Mouse (Mus musculus) liver, embryonic 14.5 days (tissue): ENCODE data around the gene 4930562C15Rik. TPM values are rescaled to one million over a fixed set of nuclear protein-coding genes. Genes with fewer than 3 reads are reported as not detected.
A peak's percentile ranks its signal among the peaks of the same experiment; 100 is the strongest.

Source experiments
- ATAC-seq: fragments of 200-750 bp; cut with Nextera tagmentation; 2 replicates; pipeline ENCODE4 v1.8.0; 2017; ENCODE audit warnings: moderate number of reproducible peaks, mild to moderate bottlenecking, moderate library complexity; ENCODE audit not compliant: insufficient read depth
- DNase-seq, 3 experiments: peaks; one replicate each; pipeline ENCODE4 v3.0.0-alpha.2; 2012 to 2013; ENCODE audit warnings: low read depth in 3 of 3, low spot score in 3 of 3
- H3K27ac ChIP-seq: fragments of 300-500 bp; sonication (generic); 2 replicates; pipeline ENCODE4 v1.5.1; 2014; ENCODE audit warnings: moderate library complexity, mild to moderate bottlenecking, control low read depth, inconsistent platforms
- H3K27me3 ChIP-seq: fragments of 300-500 bp; sonication (generic); 2 replicates; pipeline ENCODE4 v1.6.1; 2014; ENCODE audit warnings: mild to moderate bottlenecking, low read length, moderate library complexity; ENCODE audit not compliant: control insufficient read depth, insufficient read depth
- H3K36me3 ChIP-seq: fragments of 300-500 bp; sonication (generic); replicated peaks from 2 replicates; pipeline ENCODE4 v1.6.1; 2014; ENCODE audit warnings: low read depth; ENCODE audit not compliant: control insufficient read depth, insufficient read depth
- H3K4me1 ChIP-seq, 2 experiments: fragments of 200-500 bp in 1 of 2; fragments of 300-500 bp in 1 of 2; sonication (generic) in 1 of 2; replicated peaks; 2 replicates each; pipeline ENCODE4 v1.6.1; 2012 to 2014; ENCODE audit warnings: antibody characterized with exemption in 1 of 2, inconsistent platforms in 1 of 2, low read length in 1 of 2; ENCODE audit not compliant: control insufficient read depth in 2 of 2, insufficient read depth in 2 of 2
- H3K4me2 ChIP-seq: fragments of 300-500 bp; sonication (generic); 2 replicates; pipeline ENCODE4 v1.6.1; 2014; ENCODE audit warnings: low read depth, mild to moderate bottlenecking, control low read depth, moderate library complexity
- H3K4me3 ChIP-seq, 2 experiments: fragments of 200-500 bp in 1 of 2; fragments of 300-500 bp in 1 of 2; sonication (generic) in 1 of 2; 2 replicates each; pipeline ENCODE4 v1.5.1; 2012 to 2014; ENCODE audit warnings: low read depth in 2 of 2, low read length in 2 of 2, mild to moderate bottlenecking in 2 of 2, control low read depth in 1 of 2, inconsistent platforms in 1 of 2, moderate library complexity in 1 of 2; ENCODE audit not compliant: insufficient read depth in 1 of 2
- H3K9ac ChIP-seq: fragments of 300-500 bp; sonication (generic); replicated peaks from 2 replicates; pipeline ENCODE4 v1.6.1; 2014; ENCODE audit warnings: mild to moderate bottlenecking, control low read depth, moderate library complexity
- H3K9me3 ChIP-seq: fragments of 300-500 bp; sonication (generic); 2 replicates; pipeline ENCODE4 v1.6.1; 2016; ENCODE audit warnings: low read length, mixed read lengths; ENCODE audit not compliant: control insufficient read depth
- CTCF ChIP-seq: IDR thresholded peaks from 2 replicates; pipeline ENCODE4 v1.5.1; 2016; ENCODE audit warnings: antibody characterized with exemption, low read depth, control low read depth
- EP300 ChIP-seq: IDR thresholded peaks from 2 replicates; pipeline ENCODE4 v1.6.1; 2016; ENCODE audit warnings: antibody characterized with exemption, low read depth
- WGBS: fragments of 180-500 bp; shearing (Covaris S2); extraction: QIAGEN DNeasy Blood & Tissue Kit; methylation state at CpG from one replicate; pipeline ENCODE4 v1.1.7; 2014; ENCODE audit not compliant: insufficient replicate concordance; 5-methylcytosine and 5-hydroxymethylcytosine counted together
- polyA plus RNA-seq, 2 experiments: library from polyadenylated mRNA; depleted of rRNA in 1 of 2; stranded (reverse) in 1 of 2; unstranded in 1 of 2; fragments of >200 nt; fragmentation: Nextera tagmentation in 1 of 2; extraction: Ambion mirVana in 1 of 2; gene quantifications; 2 replicates each; pipeline versions ENCODE4 v1.2.1 to v1.2.3; 2012 to 2014

The 4930562C15Rik gene
- polyA plus RNA-seq, 2 experiments, result not detected

GRCm38 (mm10) chr16:4881400-4882351, 46.5 kb downstream of the 4930562C15Rik start:
- no peaks in the 10 kb centered on the region for H3K27me3 ChIP-seq
- H3K4me1 ChIP-seq, result peaks cover 28 to 40% of the 10 kb centered on the region in 2 experiments
- peak overlapping the region in 1 of 2 experiments; percentile 91; a peak in 3 of 4 replicates for H3K4me3 ChIP-seq
- ATAC-seq, result no peak
- H3K4me2 ChIP-seq, result peak overlapping the region; percentile 99
- H3K27ac ChIP-seq, result peak overlapping the region; percentile 83
- H3K9me3 ChIP-seq, result no peaks in the 10 kb centered on the region
- H3K36me3 ChIP-seq, result no peaks in the 10 kb centered on the region
- 53% methylated on average over 10 of the region's 10 CpGs for WGBS
- peak overlapping the region; percentile 23; the same call in 1 of the 2 replicates for H3K9ac ChIP-seq
- DNase-seq, result no peak
- TF ChIP-seq CTCF (no peak), EP300 (no peak)

- Histone ChIP-seq H3K36me3 (no peaks in the 10 kb centered on the region), H3K27me3 (no peaks in the 10 kb centered on the region), H3K4me1 (peaks cover 19 to 34% of the 10 kb centered on the region in 2 experiments), H3K9me3 (no peaks in the 10 kb centered on the region), H3K9ac (no peak overlapping the region), H3K27ac (no peak overlapping the region), H3K4me3 (no peak overlapping the region), H3K4me2 (peak overlapping the region; percentile 94; the same call in 1 of the 2 replicates)
- ATAC-seq (no peak), DNase-seq (no peak)
- TF ChIP-seq CTCF (no peak), EP300 (no peak)
- WGBS, result 75% methylated on average over 10 of the region's 10 CpGs
These were observed 49.7 kb downstream of the 4930562C15Rik start for GRCm38 (mm10) chr16:4884930-4885329.

GRCm38 (mm10) chr16:4885760-4886689, 50.8 kb downstream of the 4930562C15Rik start, which contains the start of gene Mgrn1:
Mgrn1 (plus strand) TSS chr16:4886249.
- peaks cover 15 to 35% of the 10 kb centered on the region in 2 experiments for H3K4me1 ChIP-seq
- peak within 1 kb of the TSS; percentile 76 for H3K9ac ChIP-seq
- peak within 1 kb of the TSS; percentile 54 for H3K27ac ChIP-seq
- no peaks in the 10 kb centered on the region for H3K27me3 ChIP-seq
- DNase-seq (peak; percentile 78 to 80 (median 79)), ATAC-seq (peak; percentile 88)
- H3K36me3 ChIP-seq, result no peaks in the 10 kb centered on the region
- TF ChIP-seq EP300 (0 out of 2 replicates have a peak, but pooled peaks have one; percentile 43), CTCF (no peak)
- no peaks in the 10 kb centered on the region for H3K9me3 ChIP-seq
- peak within 1 kb of the TSS; percentile 70 to 79 for H3K4me3 ChIP-seq
- H3K4me2 ChIP-seq, result peak within 1 kb of the TSS; percentile 94
- WGBS, result under 1% methylated on average over 66 of the region's 74 CpGs

GRCm38 (mm10) chr16:4886690-4887020, 51.4 kb downstream of the 4930562C15Rik start:
- WGBS, result 3% methylated on average over 8 of the region's 8 CpGs
- TF ChIP-seq EP300 (no peak), CTCF (no peak)
- Histone ChIP-seq H3K9me3 (no peaks in the 10 kb centered on the region), H3K27me3 (no peaks in the 10 kb centered on the region), H3K4me2 (peak overlapping the region; percentile 94), H3K4me3 (peak overlapping the region; percentile 63 to 79), H3K9ac (peak overlapping the region; percentile 76), H3K36me3 (no peaks in the 10 kb centered on the region), H3K27ac (peak overlapping the region; percentile 50), H3K4me1 (peaks cover 9 to 32% of the 10 kb centered on the region in 2 experiments)
- ATAC-seq (peak; percentile 6; the same call in 1 of the 2 replicates), DNase-seq (no peak)
